Mouse (Mus musculus) hindbrain, embryonic 14.5 days (tissue): ENCODE measurements around the gene Aldh5a1. TPM values are rescaled to one million over a fixed set of nuclear protein-coding genes. Genes with fewer than 3 reads are reported as not detected.

Experiments
- ATAC-seq: fragments of 200-750 bp; cut with Nextera tagmentation; 2 replicates; pipeline ENCODE4 v1.8.0; 2017; ENCODE audit warnings: moderate number of reproducible peaks, mild to moderate bottlenecking, moderate TSS enrichment, moderate library complexity; ENCODE audit not compliant: low FRiP score
- DNase-seq: peaks from one replicate; pipeline ENCODE4 v3.0.0-alpha.2; 2015; ENCODE audit warnings: low spot score
- H3K27ac ChIP-seq: fragments of 300-500 bp; sonication (generic); 2 replicates; pipeline ENCODE4 v1.5.1; 2014; ENCODE audit warnings: mild to moderate bottlenecking, moderate library complexity
- H3K27me3 ChIP-seq: fragments of 300-500 bp; sonication (generic); 2 replicates; pipeline ENCODE4 v1.6.1; 2014; ENCODE audit warnings: mild to moderate bottlenecking, low read length, mixed read lengths; ENCODE audit not compliant: control insufficient read depth, insufficient read depth
- H3K36me3 ChIP-seq: fragments of 300-500 bp; sonication (generic); replicated peaks from 2 replicates; pipeline ENCODE4 v1.6.1; 2014; ENCODE audit not compliant: control insufficient read depth, insufficient read depth
- H3K4me1 ChIP-seq: fragments of 300-500 bp; sonication (generic); replicated peaks from 2 replicates; pipeline ENCODE4 v1.6.1; 2014; ENCODE audit warnings: antibody characterized with exemption, low read length, mixed read lengths; ENCODE audit not compliant: control insufficient read depth, insufficient read depth
- H3K4me2 ChIP-seq: fragments of 300-500 bp; sonication (generic); replicated peaks from 2 replicates; pipeline ENCODE4 v1.6.1; 2014; ENCODE audit warnings: mild to moderate bottlenecking, moderate library complexity
- H3K4me3 ChIP-seq: fragments of 300-500 bp; sonication (generic); replicated peaks from 2 replicates; pipeline ENCODE4 v1.5.1; 2014; ENCODE audit warnings: mild to moderate bottlenecking, low read length
- H3K9ac ChIP-seq: fragments of 300-500 bp; sonication (generic); 2 replicates; pipeline ENCODE4 v1.6.1; 2014
- H3K9me3 ChIP-seq: fragments of 300-500 bp; sonication (generic); 2 replicates; pipeline ENCODE4 v1.6.1; 2016; ENCODE audit warnings: low read length; ENCODE audit not compliant: control insufficient read depth
- WGBS: fragments of 180-500 bp; shearing (Covaris S2); extraction: QIAGEN DNeasy Blood & Tissue Kit; methylation state at CpG from one replicate; pipeline ENCODE4 v1.1.7; 2014; 5-methylcytosine and 5-hydroxymethylcytosine counted together
- polyA plus RNA-seq: library from polyadenylated mRNA; unstranded; fragments of >200 nt; fragmentation: Nextera tagmentation; extraction: Ambion mirVana; gene quantifications from 2 replicates; pipeline ENCODE4 v1.2.1, GENCODE M21; 2014

Gene Aldh5a1
- polyA plus RNA-seq, 1 experiment from 2014 or later: 15.8 TPM

- H3K4me1 ChIP-seq: peaks cover 10% of the 10 kb centered on the region
- H3K9me3 ChIP-seq: no peaks in the 10 kb centered on the region
- no peak within 1 kb of the TSS for H3K4me3 ChIP-seq
- ATAC-seq (no peak), DNase-seq (no peak)
- H3K9ac ChIP-seq: no peak within 1 kb of the TSS
- no peak within 1 kb of the TSS for H3K4me2 ChIP-seq
- no peak within 1 kb of the TSS for H3K27ac ChIP-seq
- no peaks in the 10 kb centered on the region for H3K36me3 ChIP-seq
- H3K27me3 ChIP-seq: no peaks in the 10 kb centered on the region
- 52% methylated on average over 17 of the region's 17 CpGs for WGBS
These were observed 5.2 kb upstream of the Aldh5a1 start, which contains the start of gene Gpld1 for GRCm38 (mm10) chr13:24942512-24943282. Gpld1 (plus strand) TSS chr13:24943152.

- H3K9me3 ChIP-seq: no peaks in the 10 kb centered on the region
- H3K27me3 ChIP-seq: no peaks in the 10 kb centered on the region
- no peak for ATAC-seq
- peaks cover 11% of the 10 kb centered on the region for H3K4me1 ChIP-seq
- no peak overlapping the region for H3K4me2 ChIP-seq
- WGBS: 90% methylated on average over 9 of the region's 9 CpGs
- no peak overlapping the region for H3K4me3 ChIP-seq
- no peak overlapping the region for H3K27ac ChIP-seq
- no peak for DNase-seq
- no peaks in the 10 kb centered on the region for H3K36me3 ChIP-seq
- no peak overlapping the region for H3K9ac ChIP-seq
These were observed 2.0 kb upstream of the Aldh5a1 start for GRCm38 (mm10) chr13:24939472-24939871.

GRCm38 (mm10) chr13:24938683-24939082, 1.2 kb upstream of the Aldh5a1 start:
- Histone ChIP-seq H3K36me3 (no peaks in the 10 kb centered on the region), H3K9me3 (no peaks in the 10 kb centered on the region), H3K27ac (no peak overlapping the region), H3K4me1 (peaks cover 11% of the 10 kb centered on the region), H3K4me2 (no peak overlapping the region), H3K27me3 (no peaks in the 10 kb centered on the region), H3K4me3 (no peak overlapping the region), H3K9ac (no peak overlapping the region)
- ATAC-seq: no peak
- DNase-seq: peak; percentile 77
- 30% methylated on average over 9 of the region's 9 CpGs for WGBS

GRCm38 (mm10) chr13:24937839-24938166, 342 bp upstream of the Aldh5a1 start:
- Histone ChIP-seq H3K4me3 (peak overlapping the region; percentile 96), H3K27ac (peak overlapping the region; percentile 85), H3K27me3 (no peaks in the 10 kb centered on the region), H3K36me3 (no peaks in the 10 kb centered on the region), H3K4me2 (peak overlapping the region; percentile 88), H3K9me3 (no peaks in the 10 kb centered on the region), H3K4me1 (peaks cover 11% of the 10 kb centered on the region), H3K9ac (peak overlapping the region; percentile 90)
- WGBS: 20% methylated on average over 12 of the region's 12 CpGs
- ATAC-seq: peak; percentile 38
- DNase-seq: no peak

GRCm38 (mm10) chr13:24936772-24937107, 721 bp downstream of the Aldh5a1 start:
- Histone ChIP-seq H3K36me3 (no peaks in the 10 kb centered on the region), H3K4me1 (peaks cover 8% of the 10 kb centered on the region; the same call in 1 of the 2 replicates), H3K4me2 (peak overlapping the region; percentile 88), H3K27ac (peak overlapping the region; percentile 85), H3K9me3 (no peaks in the 10 kb centered on the region), H3K9ac (peak overlapping the region; percentile 90), H3K27me3 (no peaks in the 10 kb centered on the region), H3K4me3 (peak overlapping the region; percentile 96)
- no peak for DNase-seq
- 43% methylated on average over 5 of the region's 5 CpGs for WGBS
- peak; percentile 61; the same call in 1 of the 2 replicates for ATAC-seq

GRCm38 (mm10) chr13:24933199-24933598, 4.3 kb downstream of the Aldh5a1 start:
- Histone ChIP-seq H3K27me3 (no peaks in the 10 kb centered on the region), H3K4me1 (peaks cover 6% of the 10 kb centered on the region; the same call in 1 of the 2 replicates), H3K4me3 (no peak overlapping the region), H3K27ac (no peak overlapping the region), H3K9ac (no peak overlapping the region), H3K36me3 (no peaks in the 10 kb centered on the region), H3K4me2 (no peak overlapping the region), H3K9me3 (no peaks in the 10 kb centered on the region)
- DNase-seq (no peak), ATAC-seq (no peak)
- WGBS: 95% methylated on average over 7 of the region's 7 CpGs

GRCm38 (mm10) chr13:24930591-24930990, 6.9 kb downstream of the Aldh5a1 start:
- Histone ChIP-seq H3K36me3 (peaks cover 6% of the 10 kb centered on the region; the same call in 1 of the 2 replicates), H3K4me2 (no peak overlapping the region), H3K9me3 (no peaks in the 10 kb centered on the region), H3K27ac (no peak overlapping the region), H3K4me1 (no peaks in the 10 kb centered on the region), H3K4me3 (no peak overlapping the region), H3K9ac (no peak overlapping the region), H3K27me3 (no peaks in the 10 kb centered on the region)
- DNase-seq (no peak), ATAC-seq (no peak)

GRCm38 (mm10) chr13:24923991-24924390, 13.5 kb downstream of the Aldh5a1 start:
- no peak for DNase-seq
- Histone ChIP-seq H3K27me3 (no peaks in the 10 kb centered on the region), H3K4me1 (no peaks in the 10 kb centered on the region), H3K9me3 (no peaks in the 10 kb centered on the region), H3K9ac (no peak overlapping the region), H3K27ac (no peak overlapping the region), H3K36me3 (peaks cover 49% of the 10 kb centered on the region), H3K4me2 (no peak overlapping the region), H3K4me3 (no peak overlapping the region)
- ATAC-seq: no peak
- 97% methylated on average over 5 of the region's 5 CpGs for WGBS

GRCm38 (mm10) chr13:24921281-24921680, 16.2 kb downstream of the Aldh5a1 start:
- Histone ChIP-seq H3K4me1 (no peaks in the 10 kb centered on the region), H3K9ac (no peak overlapping the region), H3K9me3 (no peaks in the 10 kb centered on the region), H3K27ac (no peak overlapping the region), H3K27me3 (no peaks in the 10 kb centered on the region), H3K4me3 (no peak overlapping the region), H3K36me3 (peaks cover 70% of the 10 kb centered on the region), H3K4me2 (no peak overlapping the region)
- DNase-seq: no peak
- ATAC-seq: no peak
- 85% methylated on average over 6 of the region's 6 CpGs for WGBS
